8 mouse cellular contexts compared by ENCODE assay signal in genomic region chr17:29262259-29262649, GRCm38 (mm10). TPM values are rescaled to one million over a fixed set of nuclear protein-coding genes. Genes with fewer than 3 reads are reported as not detected.
DNase-seq lines count a peak whose midpoint lies in the region; ATAC-seq and TF ChIP-seq lines count a peak whose summit lies in the region.

No protein-coding gene starts in this region.

- peak overlapping the region; percentile 92 for H3K4me2 ChIP-seq in liver, embryonic 11.5 days
- H3K4me2 ChIP-seq in embryonic facial prominence, embryonic 12.5 days (replicated peaks): peak overlapping the region; percentile 59
- H3K4me2 ChIP-seq in limb, embryonic 11.5 days (ENCODE audit: low read depth, severe bottlenecking): peak overlapping the region; percentile 69; the same call in 1 of the 2 replicates
- H3K4me2 ChIP-seq in stomach, embryonic 14.5 days (replicated peaks; ENCODE audit: low read depth, low read length): peak overlapping the region; percentile 77

- no peaks in the 10 kb centered on the region for H3K9me3 ChIP-seq in liver, embryonic 11.5 days (ENCODE audit: control insufficient read depth, low read length)
- H3K9me3 ChIP-seq in embryonic facial prominence, embryonic 12.5 days: no peaks in the 10 kb centered on the region
- H3K9me3 ChIP-seq in limb, embryonic 11.5 days (ENCODE audit: control insufficient read depth, low read length): no peaks in the 10 kb centered on the region
- no peaks in the 10 kb centered on the region for H3K9me3 ChIP-seq in stomach, embryonic 14.5 days (ENCODE audit: control insufficient read depth, low read depth, low read length)

- peaks cover 35% of the 10 kb centered on the region for H3K36me3 ChIP-seq in liver, embryonic 11.5 days (ENCODE audit: control insufficient read depth, insufficient read depth, low read length)
- H3K36me3 ChIP-seq in embryonic facial prominence, embryonic 12.5 days: peaks cover 36% of the 10 kb centered on the region
- H3K36me3 ChIP-seq in limb, embryonic 11.5 days (ENCODE audit: control insufficient read depth, insufficient read depth, low read length): peaks cover 14% of the 10 kb centered on the region
- peaks cover 28% of the 10 kb centered on the region for H3K36me3 ChIP-seq in stomach, embryonic 14.5 days (ENCODE audit: control insufficient read depth, insufficient read depth, low read length)

- H3K4me3 ChIP-seq in liver, embryonic 11.5 days (ENCODE audit: low read depth, low read length): peak overlapping the region; percentile 78
- H3K4me3 ChIP-seq in embryonic facial prominence, embryonic 12.5 days: no peak overlapping the region
- H3K4me3 ChIP-seq in limb, embryonic 11.5 days (ENCODE audit: low read depth, low read length): no peak overlapping the region
- peak overlapping the region; percentile 85; the same call in 1 of the 2 replicates for H3K4me3 ChIP-seq in stomach, embryonic 14.5 days (ENCODE audit: low read depth, low read length)
- H3K4me3 ChIP-seq in cerebellum, adult 2 months (replicated peaks; ENCODE audit: insufficient read depth, low read depth, low read length): no peak overlapping the region

- peaks cover 29% of the 10 kb centered on the region for H3K4me1 ChIP-seq in liver, embryonic 11.5 days (replicated peaks; ENCODE audit: control insufficient read depth, insufficient read depth, low read length)
- peaks cover 23% of the 10 kb centered on the region for H3K4me1 ChIP-seq in embryonic facial prominence, embryonic 12.5 days
- H3K4me1 ChIP-seq in limb, embryonic 11.5 days (ENCODE audit: control insufficient read depth, insufficient read depth, low read length): peaks cover 12% of the 10 kb centered on the region
- H3K4me1 ChIP-seq in stomach, embryonic 14.5 days (ENCODE audit: control insufficient read depth, insufficient read depth, low read length): peaks cover 11% of the 10 kb centered on the region
- H3K4me1 ChIP-seq in cerebellum, adult 2 months (ENCODE audit: control insufficient read depth, insufficient read depth, low read length): peaks cover 6% of the 10 kb centered on the region

- no peak for TF ChIP-seq CTCF in cerebellum, adult 2 months (IDR thresholded peaks at IDR 0.05; ENCODE audit: borderline replicate concordance, insufficient read depth, low read depth, low read length)

- ATAC-seq in liver, embryonic 11.5 days (replicated peaks; ENCODE audit: low FRiP score): no peak
- no peak for ATAC-seq in embryonic facial prominence, embryonic 12.5 days (ENCODE audit: insufficient number of reproducible peaks, insufficient read depth, low FRiP score, low TSS enrichment)
- ATAC-seq in limb, embryonic 11.5 days (ENCODE audit: insufficient number of reproducible peaks, low FRiP score, low TSS enrichment, low read depth): no peak
- no peak for ATAC-seq in stomach, embryonic 14.5 days (ENCODE audit: insufficient number of reproducible peaks, insufficient read depth, low FRiP score, low read depth)

- WGBS in liver, embryonic 11.5 days: 39% methylated on average over 2 of the region's 2 CpGs
- 61% methylated on average over 2 of the region's 2 CpGs for WGBS in embryonic facial prominence, embryonic 12.5 days
- 67% methylated on average over 2 of the region's 2 CpGs for WGBS in limb, embryonic 11.5 days
- WGBS in stomach, embryonic 14.5 days: 42% methylated on average over 2 of the region's 2 CpGs
- WGBS in cerebellum, adult 2 months: 26% methylated on average over 2 of the region's 2 CpGs

- no peak for DNase-seq in liver, embryonic 11.5 days (ENCODE audit: low spot score)
- DNase-seq in liver: no peak
- DNase-seq in limb, embryonic 11.5 days (ENCODE audit: low spot score): no peak
- DNase-seq in adrenal gland, adult 2 months: no peak
- DNase-seq in spleen, adult 12 weeks (ENCODE audit: low spot score): no peak
- no peak for DNase-seq in cerebellum, adult 2 months

- H3K9ac ChIP-seq in liver, embryonic 11.5 days (ENCODE audit: low read depth, low read length): peak overlapping the region; percentile 52
- peak overlapping the region; percentile 28; the same call in 1 of the 2 replicates for H3K9ac ChIP-seq in embryonic facial prominence, embryonic 12.5 days
- no peak overlapping the region for H3K9ac ChIP-seq in limb, embryonic 11.5 days (ENCODE audit: low read length)
- no peak overlapping the region for H3K9ac ChIP-seq in stomach, embryonic 14.5 days (replicated peaks; ENCODE audit: low read depth, low read length)

- no peak overlapping the region for H3K27ac ChIP-seq in liver, embryonic 11.5 days (ENCODE audit: low read depth, low read length)
- no peak overlapping the region for H3K27ac ChIP-seq in embryonic facial prominence, embryonic 12.5 days
- no peak overlapping the region for H3K27ac ChIP-seq in limb, embryonic 11.5 days (replicated peaks; ENCODE audit: low read depth, low read length)
- no peak overlapping the region for H3K27ac ChIP-seq in stomach, embryonic 14.5 days (ENCODE audit: low read length)
- no peak overlapping the region for H3K27ac ChIP-seq in cerebellum, adult 2 months (ENCODE audit: insufficient read depth, low read length)

- no peak for TF ChIP-seq POLR2A in cerebellum, adult 2 months (IDR thresholded peaks at IDR 0.05; ENCODE audit: borderline replicate concordance, insufficient read depth, low read length)

- no peaks in the 10 kb centered on the region for H3K27me3 ChIP-seq in liver, embryonic 11.5 days (replicated peaks; ENCODE audit: control insufficient read depth, insufficient read depth, low read length)
- no peaks in the 10 kb centered on the region for H3K27me3 ChIP-seq in embryonic facial prominence, embryonic 12.5 days
- H3K27me3 ChIP-seq in limb, embryonic 11.5 days (ENCODE audit: control insufficient read depth, insufficient read depth, low read length): no peaks in the 10 kb centered on the region
- H3K27me3 ChIP-seq in stomach, embryonic 14.5 days (ENCODE audit: control insufficient read depth, insufficient read depth, low read length): no peaks in the 10 kb centered on the region
- H3K27me3 ChIP-seq in cerebellum, adult 2 months (ENCODE audit: control insufficient read depth, insufficient read depth, low read length): no peaks in the 10 kb centered on the region

RNA-seq across cellular contexts. Expression of gene Ppil1, which starts 1.7 kb away (rescaled TPM):
- 200 and 201 TPM in 2 replicates for polyA plus RNA-seq in liver, embryonic 11.5 days (2014; fragmentation: Nextera tagmentation; extraction: Ambion mirVana)
- 154 and 162 TPM in 2 replicates for polyA plus RNA-seq in embryonic facial prominence, embryonic 12.5 days (2016; fragmentation: Nextera tagmentation; extraction: Ambion mirVana)
- polyA plus RNA-seq in limb, embryonic 11.5 days (2014; fragmentation: Nextera tagmentation; extraction: Ambion mirVana): 201 and 206 TPM in 2 replicates
- polyA plus RNA-seq in stomach, embryonic 14.5 days (2014; fragmentation: Nextera tagmentation; extraction: Ambion mirVana): 134 and 137 TPM in 2 replicates
- total RNA-seq in adrenal gland, adult 2 months (2021): 10 to 100 TPM; 19.7 to 28.0 TPM
- 24.6 and 26.2 TPM in 2 replicates for polyA plus RNA-seq in adrenal gland, adult 2 months (2012; rRNA removed)
- 25.1 and 25.3 TPM in 2 replicates for polyA plus RNA-seq in cerebellum, adult 2 months (2012; rRNA removed)

RNA-seq across cellular contexts. Expression of gene BC004004, which starts 6.3 kb away (rescaled TPM):
- 70.9 and 72.7 TPM in 2 replicates for polyA plus RNA-seq in liver, embryonic 11.5 days (2014; fragmentation: Nextera tagmentation; extraction: Ambion mirVana)
- 54.9 and 56.5 TPM in 2 replicates for polyA plus RNA-seq in embryonic facial prominence, embryonic 12.5 days (2016; fragmentation: Nextera tagmentation; extraction: Ambion mirVana)
- 50.0 and 51.5 TPM in 2 replicates for polyA plus RNA-seq in limb, embryonic 11.5 days (2014; fragmentation: Nextera tagmentation; extraction: Ambion mirVana)
- polyA plus RNA-seq in stomach, embryonic 14.5 days (2014; fragmentation: Nextera tagmentation; extraction: Ambion mirVana): 79.5 and 80.8 TPM in 2 replicates
- total RNA-seq in adrenal gland, adult 2 months (2021): 100 to 1,000 TPM; 146 to 151 TPM
- 49.7 and 54.1 TPM in 2 replicates for polyA plus RNA-seq in adrenal gland, adult 2 months (2012; rRNA removed)
- polyA plus RNA-seq in cerebellum, adult 2 months (2012; rRNA removed): 102 and 111 TPM in 2 replicates

RNA-seq across cellular contexts. Expression of gene Cpne5, which starts 24.3 kb away (rescaled TPM):
- polyA plus RNA-seq in liver, embryonic 11.5 days (2014; fragmentation: Nextera tagmentation; extraction: Ambion mirVana): 0.93 and 1.1 TPM in 2 replicates
- 11.9 and 13.5 TPM in 2 replicates for polyA plus RNA-seq in embryonic facial prominence, embryonic 12.5 days (2016; fragmentation: Nextera tagmentation; extraction: Ambion mirVana)
- 3.0 and 4.1 TPM in 2 replicates for polyA plus RNA-seq in limb, embryonic 11.5 days (2014; fragmentation: Nextera tagmentation; extraction: Ambion mirVana)
- 12.2 and 15.0 TPM in 2 replicates for polyA plus RNA-seq in stomach, embryonic 14.5 days (2014; fragmentation: Nextera tagmentation; extraction: Ambion mirVana)
- under 1 TPM; 0.38 to 0.75 TPM for total RNA-seq in adrenal gland, adult 2 months (2021)
- 1.4 and 1.7 TPM in 2 replicates for polyA plus RNA-seq in adrenal gland, adult 2 months (2012; rRNA removed)
- polyA plus RNA-seq in cerebellum, adult 2 months (2012; rRNA removed): 7.5 and 8.4 TPM in 2 replicates

RNA-seq across cellular contexts. Expression of gene Pi16, which starts 55.2 kb away (rescaled TPM):
- polyA plus RNA-seq in liver, embryonic 11.5 days (2014; fragmentation: Nextera tagmentation; extraction: Ambion mirVana): 0.32 and 0.51 TPM in 2 replicates
- polyA plus RNA-seq in embryonic facial prominence, embryonic 12.5 days (2016; fragmentation: Nextera tagmentation; extraction: Ambion mirVana): 0.49 and 0.59 TPM in 2 replicates
- polyA plus RNA-seq in limb, embryonic 11.5 days (2014; fragmentation: Nextera tagmentation; extraction: Ambion mirVana): 0.19 and 0.21 TPM in 2 replicates
- polyA plus RNA-seq in stomach, embryonic 14.5 days (2014; fragmentation: Nextera tagmentation; extraction: Ambion mirVana): 0.13 and 0.41 TPM in 2 replicates
- total RNA-seq in adrenal gland, adult 2 months (2021): 10 to 100 TPM; 23.1 to 35.5 TPM
- 21.5 and 29.9 TPM in 2 replicates for polyA plus RNA-seq in adrenal gland, adult 2 months (2012; rRNA removed)
- 0.75 and 1.0 TPM in 2 replicates for polyA plus RNA-seq in cerebellum, adult 2 months (2012; rRNA removed)

Comparison
In these comparisons a context has a peak if more than half of its experiments do, and no peak if none do; other contexts are left out.
1. H3K4me3 ChIP-seq: peak in liver, embryonic 11.5 days (single experiment) and stomach, embryonic 14.5 days (single experiment); none in embryonic facial prominence, embryonic 12.5 days (single experiment), limb, embryonic 11.5 days (single experiment) and cerebellum, adult 2 months (single experiment).
2. H3K9ac ChIP-seq: peak in liver, embryonic 11.5 days (single experiment) and embryonic facial prominence, embryonic 12.5 days (single experiment); none in limb, embryonic 11.5 days (single experiment) and stomach, embryonic 14.5 days (single experiment).
3. Peak in every context shown above with its lines, with median percentiles within 50 percentile points of each other: H3K4me2 ChIP-seq.